In genomic region chr11:105031103-105031502, GRCm38 (mm10) we compare ENCODE assay signal across 18 mouse cellular contexts. TPM values are rescaled to one million over a fixed set of nuclear protein-coding genes. Genes with fewer than 3 reads are reported as not detected.
"Had no signal": no experiment of that assay in that cellular context is flagged by ENCODE, and none has a peak within 500 bp of the region (broad histone marks: within the 10 kb centered on the region; RNA-seq: fewer than 3 reads in every experiment).

No protein-coding gene starts in this region.

- H3K4me1 ChIP-seq: limb, embryonic 15.5 days; midbrain, embryonic 10.5 days; neural tube, embryonic 15.5 days; stomach, embryonic 15.5 days had no signal

- DNase-seq: kidney, adult 8-10 months; kidney, postnatal 36 days; lung, embryonic 14.5 days; lung, postnatal 10 days; lung, postnatal 4 days; thymus, adult 2 months; thymus, postnatal 25 days had no signal

- H3K9ac ChIP-seq: limb, embryonic 15.5 days; liver, embryonic 12.5 days; lung, embryonic 14.5 days; neural tube, embryonic 15.5 days; stomach, embryonic 15.5 days had no signal

- ATAC-seq: liver, embryonic 12.5 days had no signal

- H3K27me3 ChIP-seq: limb, embryonic 15.5 days; neural tube, embryonic 15.5 days; stomach, embryonic 15.5 days had no signal

- H3K4me3 ChIP-seq: limb, embryonic 15.5 days; liver, embryonic 12.5 days; midbrain, embryonic 10.5 days; myocyte; neural tube, embryonic 15.5 days; stomach, embryonic 15.5 days had no signal

- H3K9me3 ChIP-seq: limb, embryonic 15.5 days; liver, embryonic 12.5 days; midbrain, embryonic 10.5 days; neural tube, embryonic 15.5 days; stomach, embryonic 15.5 days had no signal

- H3K36me3 ChIP-seq: limb, embryonic 15.5 days; liver, embryonic 12.5 days; midbrain, embryonic 10.5 days; neural tube, embryonic 15.5 days; stomach, embryonic 15.5 days had no signal

- H3K27ac ChIP-seq: limb, embryonic 15.5 days; liver, embryonic 12.5 days; midbrain, embryonic 10.5 days; stomach, embryonic 15.5 days had no signal

- H3K4me2 ChIP-seq: limb, embryonic 15.5 days; liver, embryonic 12.5 days; lung, embryonic 14.5 days; neural tube, embryonic 15.5 days; stomach, embryonic 15.5 days had no signal

RNA-seq across cellular contexts. Expression of gene Efcab3, which starts 32.3 kb away (rescaled TPM):
- polyA plus RNA-seq: kidney, embryonic 16.5 days; limb, embryonic 11.5 days; limb, embryonic 15.5 days; liver, embryonic 12.5 days; lung, embryonic 14.5 days; midbrain, embryonic 10.5 days; myocyte; neural tube, embryonic 11.5 days; neural tube, embryonic 15.5 days; spleen, adult 2 months; thymus, adult 2 months; urinary bladder, adult 2 months had no signal
